Mouse (Mus musculus) embryonic facial prominence, embryonic 13.5 days (tissue): ENCODE data around the gene Chrng. TPM values are rescaled to one million over a fixed set of nuclear protein-coding genes. Genes with fewer than 3 reads are reported as not detected.

Experiments
- ATAC-seq: fragments of 200-750 bp; cut with Nextera tagmentation; 2 replicates; pipeline ENCODE4 v1.8.0; 2017; ENCODE audit warnings: low read depth; ENCODE audit not compliant: insufficient number of reproducible peaks, insufficient read depth, low FRiP score, low TSS enrichment
- H3K27ac ChIP-seq: fragments of 300-500 bp; sonication (generic); 2 replicates; pipeline ENCODE4 v1.5.1; 2015; ENCODE audit warnings: moderate library complexity, mild to moderate bottlenecking, inconsistent platforms
- H3K27me3 ChIP-seq: fragments of 300-500 bp; sonication (generic); 2 replicates; pipeline ENCODE4 v1.6.1; 2015; ENCODE audit warnings: mild to moderate bottlenecking, inconsistent platforms
- H3K36me3 ChIP-seq: fragments of 300-500 bp; sonication (generic); 2 replicates; pipeline ENCODE4 v1.6.1; 2015; ENCODE audit warnings: mild to moderate bottlenecking, inconsistent platforms
- H3K4me1 ChIP-seq: fragments of 300-500 bp; sonication (generic); 2 replicates; pipeline ENCODE4 v1.6.1; 2015; ENCODE audit warnings: inconsistent platforms
- H3K4me2 ChIP-seq: fragments of 300-500 bp; sonication (generic); 2 replicates; pipeline ENCODE4 v1.6.1; 2015; ENCODE audit warnings: moderate library complexity, mild to moderate bottlenecking, inconsistent platforms
- H3K4me3 ChIP-seq: fragments of 300-500 bp; sonication (generic); 2 replicates; pipeline ENCODE4 v1.5.1; 2015; ENCODE audit warnings: mild to moderate bottlenecking, inconsistent platforms
- H3K9ac ChIP-seq: fragments of 300-500 bp; sonication (generic); 2 replicates; pipeline ENCODE4 v1.6.1; 2015; ENCODE audit warnings: mild to moderate bottlenecking, inconsistent platforms
- H3K9me3 ChIP-seq: fragments of 300-500 bp; sonication (generic); 2 replicates; pipeline ENCODE4 v1.6.1; 2016; ENCODE audit warnings: inconsistent platforms
- WGBS: fragments of 180-500 bp; shearing (Covaris S2); methylation state at CpG from one replicate; pipeline ENCODE4 v1.1.7; 2015; ENCODE audit warnings: mixed read lengths; 5-methylcytosine and 5-hydroxymethylcytosine counted together
- polyA plus RNA-seq: library from polyadenylated mRNA; unstranded; fragments of >200 nt; fragmentation: Nextera tagmentation; extraction: Ambion mirVana; gene quantifications from 2 replicates; pipeline ENCODE4 v1.2.1, GENCODE M21; 2015

Chrng gene
- polyA plus RNA-seq, 1 experiment from 2014 or later = 3.0 TPM

GRCm38 (mm10) chr1:87201848-87202247, 2.6 kb upstream of the Chrng start:
- Histone ChIP-seq H3K4me2 (no peak overlapping the region), H3K9ac (no peak overlapping the region), H3K4me1 (no peaks in the 10 kb centered on the region), H3K36me3 (no peaks in the 10 kb centered on the region), H3K27ac (no peak overlapping the region), H3K27me3 (peaks cover 18% of the 10 kb centered on the region), H3K9me3 (no peaks in the 10 kb centered on the region), H3K4me3 (no peak overlapping the region)
- WGBS = 50% methylated on average over 1 of the region's 1 CpGs
- no peak for ATAC-seq

DNA sequence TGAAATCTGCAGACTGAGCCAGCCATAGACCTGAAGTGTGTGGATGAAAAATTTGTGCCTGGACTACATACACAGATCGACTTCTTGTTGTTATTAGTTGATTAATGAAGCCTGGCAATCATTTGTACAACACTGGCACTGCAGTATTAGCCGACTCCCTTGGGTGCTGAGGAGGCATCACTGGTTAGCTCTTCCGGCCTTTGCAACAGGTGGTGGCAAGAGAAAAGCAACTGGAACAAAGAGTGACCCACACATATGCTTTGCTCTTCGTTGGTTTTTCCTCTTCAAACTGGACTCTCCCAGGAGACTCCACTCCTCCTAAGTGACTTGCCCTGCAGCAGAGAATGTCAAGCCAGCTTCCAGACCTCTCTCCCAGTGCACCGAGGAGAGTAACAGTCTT, 678 bp upstream of the Chrng start:
- 84% methylated on average over 5 of the region's 5 CpGs for WGBS
- H3K4me1 ChIP-seq = no peaks in the 10 kb centered on the region
- H3K27me3 ChIP-seq = peaks cover 33% of the 10 kb centered on the region
- no peak overlapping the region for H3K4me3 ChIP-seq
- ATAC-seq = no peak
- no peaks in the 10 kb centered on the region for H3K9me3 ChIP-seq
- H3K4me2 ChIP-seq = no peak overlapping the region
- no peak overlapping the region for H3K9ac ChIP-seq
- no peak overlapping the region for H3K27ac ChIP-seq
- H3K36me3 ChIP-seq = no peaks in the 10 kb centered on the region

DNA sequence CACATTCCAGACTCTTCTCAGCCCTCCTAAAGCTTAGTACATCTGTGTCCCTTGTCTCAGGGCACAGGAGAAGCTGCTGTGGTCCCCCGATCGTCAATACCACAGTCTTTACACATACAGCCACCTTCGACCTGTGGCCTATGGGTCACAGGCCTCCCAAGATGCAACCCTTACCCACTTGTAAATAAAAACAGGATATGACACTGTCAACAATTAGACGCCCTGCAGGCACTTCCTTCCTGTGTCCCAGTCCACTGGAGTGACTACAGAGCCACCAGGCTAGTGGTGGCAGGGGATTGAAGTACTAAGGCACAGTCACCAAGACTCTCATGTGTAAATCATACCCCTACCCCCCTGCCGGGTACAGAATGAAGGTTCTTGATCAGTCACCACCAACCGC, 581 bp downstream of the Chrng start:
- WGBS = 45% methylated on average over 6 of the region's 6 CpGs
- no peak for ATAC-seq
- no peaks in the 10 kb centered on the region for H3K36me3 ChIP-seq
- no peak overlapping the region for H3K4me2 ChIP-seq
- H3K4me1 ChIP-seq = no peaks in the 10 kb centered on the region
- no peak overlapping the region for H3K27ac ChIP-seq
- no peak overlapping the region for H3K4me3 ChIP-seq
- peaks cover 33% of the 10 kb centered on the region for H3K27me3 ChIP-seq
- H3K9me3 ChIP-seq = no peaks in the 10 kb centered on the region
- H3K9ac ChIP-seq = no peak overlapping the region

DNA sequence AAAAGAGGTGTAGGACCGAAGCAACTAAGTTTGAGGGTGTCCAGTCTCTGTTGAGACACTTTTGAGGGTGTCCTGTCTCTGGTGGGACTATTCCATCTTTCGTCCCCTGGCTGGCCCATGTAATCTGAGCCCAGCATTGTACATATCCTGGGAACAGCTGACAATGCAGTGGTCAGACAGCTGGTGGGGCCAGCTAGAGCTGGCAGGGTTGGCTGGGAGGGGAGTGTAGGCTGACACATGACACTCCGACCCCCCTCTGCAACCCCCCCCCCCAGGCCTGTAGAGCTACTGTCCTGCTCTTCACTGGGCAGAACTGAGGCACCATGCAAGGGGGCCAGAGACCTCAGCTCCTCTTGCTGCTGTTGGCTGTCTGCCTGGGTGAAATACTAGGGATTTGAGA, 1.0 kb downstream of the Chrng start:
- Histone ChIP-seq H3K27ac (no peak overlapping the region), H3K9me3 (no peaks in the 10 kb centered on the region), H3K27me3 (peaks cover 33% of the 10 kb centered on the region), H3K4me1 (no peaks in the 10 kb centered on the region), H3K4me3 (no peak overlapping the region), H3K4me2 (no peak overlapping the region), H3K36me3 (no peaks in the 10 kb centered on the region), H3K9ac (no peak overlapping the region)
- ATAC-seq = no peak
- WGBS = 41% methylated on average over 3 of the region's 3 CpGs

GRCm38 (mm10) chr1:87206339-87206738, 1.9 kb downstream of the Chrng start:
- no peaks in the 10 kb centered on the region for H3K4me1 ChIP-seq
- no peak for ATAC-seq
- H3K9me3 ChIP-seq = no peaks in the 10 kb centered on the region
- H3K36me3 ChIP-seq = no peaks in the 10 kb centered on the region
- no peak overlapping the region for H3K4me3 ChIP-seq
- 20% methylated on average over 17 of the region's 17 CpGs for WGBS
- no peak overlapping the region for H3K9ac ChIP-seq
- H3K27me3 ChIP-seq = peaks cover 33% of the 10 kb centered on the region
- H3K4me2 ChIP-seq = peak overlapping the region; percentile 33
- no peak overlapping the region for H3K27ac ChIP-seq

DNA sequence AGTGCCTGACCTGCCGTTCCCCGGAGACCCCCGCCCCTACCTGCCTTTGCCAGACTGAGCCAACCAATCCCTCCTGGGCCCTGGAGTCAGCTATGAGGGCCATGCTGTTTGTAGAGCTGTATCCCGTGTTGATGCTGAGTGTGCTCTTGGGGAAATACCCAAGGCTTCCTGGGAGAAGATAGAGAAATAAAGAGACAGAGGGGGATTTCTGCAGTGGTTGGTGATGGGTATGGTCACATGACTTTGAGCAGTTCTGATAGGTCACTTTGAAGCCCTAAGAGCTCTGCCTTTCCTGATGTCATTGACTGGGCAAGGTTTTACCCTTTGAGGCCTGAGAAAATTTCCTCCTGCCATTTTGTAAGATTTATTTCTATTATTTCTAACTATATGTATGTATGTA, 7.0 kb downstream of the Chrng start:
- no peak for ATAC-seq
- Histone ChIP-seq H3K4me2 (no peak overlapping the region), H3K4me1 (peaks cover 23% of the 10 kb centered on the region), H3K27me3 (peaks cover 19% of the 10 kb centered on the region), H3K27ac (no peak overlapping the region), H3K9ac (no peak overlapping the region), H3K9me3 (no peaks in the 10 kb centered on the region), H3K4me3 (no peak overlapping the region), H3K36me3 (no peaks in the 10 kb centered on the region)
- WGBS = 83% methylated on average over 4 of the region's 4 CpGs

DNA sequence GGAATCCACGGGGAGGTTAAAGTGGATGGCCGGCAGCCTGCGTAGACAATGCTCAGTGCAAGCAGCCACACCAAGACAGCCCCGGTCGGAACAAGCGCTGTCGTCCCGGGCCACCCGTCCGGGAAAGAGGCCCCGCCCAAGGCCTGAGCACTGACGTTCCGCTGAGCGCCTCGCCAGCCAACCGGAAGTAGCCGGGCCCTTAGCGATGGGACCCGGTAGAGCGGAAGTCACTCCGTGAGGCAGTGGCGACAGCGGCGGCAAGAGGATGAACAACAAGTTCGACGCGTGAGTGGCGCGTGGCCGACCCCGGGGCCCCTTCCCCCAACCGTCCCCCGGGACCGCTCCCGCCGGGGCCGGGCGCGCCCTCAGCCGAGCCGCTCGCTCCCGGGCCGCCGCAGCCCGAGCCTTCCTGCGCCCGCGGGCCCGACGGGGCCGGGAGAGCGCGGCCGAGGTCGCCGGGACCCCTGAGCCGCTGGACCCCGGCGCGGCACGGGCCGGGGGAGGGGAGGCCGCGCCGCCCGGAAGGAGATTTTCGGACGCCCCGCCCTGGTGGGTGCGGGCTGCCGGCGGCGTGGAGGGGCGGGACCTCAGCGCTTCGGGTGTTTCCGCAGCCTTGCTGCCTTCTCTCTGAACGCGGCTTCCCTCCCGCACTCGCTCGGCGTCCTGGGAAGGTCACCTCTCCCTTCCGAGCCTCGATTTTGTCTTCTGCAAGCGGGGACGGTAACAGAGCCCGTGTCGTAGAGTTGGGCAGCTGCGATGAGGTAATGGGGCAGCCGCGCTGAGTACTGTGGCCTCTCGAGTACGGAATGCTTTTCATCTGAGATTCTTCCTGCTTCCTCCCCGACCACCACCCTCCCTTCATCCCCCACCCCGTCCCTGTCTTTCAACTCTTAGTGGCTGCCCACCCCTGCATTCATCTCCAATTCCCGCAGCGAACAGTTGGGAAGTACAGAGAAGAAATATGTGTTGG, 9.6 kb downstream of the Chrng start, which contains the start of gene Eif4e2:
Gene Eif4e2, plus strand, starts transcription at position 180 of the 970 bp plus-strand sequence.
- peak within 1 kb of the TSS; percentile 99 for H3K27ac ChIP-seq
- H3K27me3 ChIP-seq = no peaks in the 10 kb centered on the region
- peaks cover 9% of the 10 kb centered on the region; the same call in 1 of the 2 replicates for H3K36me3 ChIP-seq
- H3K4me3 ChIP-seq = peak within 1 kb of the TSS; percentile 80
- under 1% methylated on average over 89 of the region's 99 CpGs for WGBS
- peak within 1 kb of the TSS; percentile 83 for H3K4me2 ChIP-seq
- no peaks in the 10 kb centered on the region for H3K9me3 ChIP-seq
- ATAC-seq = peak; percentile 90
- peaks cover 31% of the 10 kb centered on the region for H3K4me1 ChIP-seq
- peak within 1 kb of the TSS; percentile 97 for H3K9ac ChIP-seq

- 20% methylated on average over 4 of the region's 4 CpGs for WGBS
- H3K9ac ChIP-seq = peak overlapping the region; percentile 97
- no peak for ATAC-seq
- H3K4me1 ChIP-seq = peaks cover 31% of the 10 kb centered on the region
- peak overlapping the region; percentile 83 for H3K4me2 ChIP-seq
- H3K27me3 ChIP-seq = no peaks in the 10 kb centered on the region
- peaks cover 15% of the 10 kb centered on the region for H3K36me3 ChIP-seq
- no peaks in the 10 kb centered on the region for H3K9me3 ChIP-seq
- H3K27ac ChIP-seq = peak overlapping the region; percentile 99; the same call in 1 of the 2 replicates
- H3K4me3 ChIP-seq = peak overlapping the region; percentile 80
Observed at GRCm38 (mm10) chr1:87214748-87215147, 10.3 kb downstream of the Chrng start.

DNA sequence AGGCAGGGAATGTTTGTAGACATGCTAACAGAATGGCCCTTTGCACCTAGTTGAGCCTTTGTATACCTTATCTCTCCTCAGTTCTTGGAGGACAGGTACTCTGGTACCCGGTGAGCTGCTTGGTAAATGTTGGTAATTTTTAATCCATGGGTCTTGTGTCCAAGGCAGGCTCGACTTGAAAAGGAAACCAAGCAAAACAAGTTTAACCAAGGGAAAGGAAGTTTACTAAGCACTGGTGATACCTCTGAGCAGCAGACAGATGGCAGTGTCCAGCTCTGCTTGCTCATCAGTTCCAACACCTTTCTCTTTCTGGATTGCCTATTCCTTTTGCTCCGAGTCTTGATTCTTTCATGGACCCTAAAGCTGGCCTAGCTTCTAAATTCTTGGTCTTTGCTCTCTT, 13.5 kb downstream of the Chrng start:
- Histone ChIP-seq H3K36me3 (peaks cover 46% of the 10 kb centered on the region), H3K4me1 (peaks cover 30% of the 10 kb centered on the region), H3K9me3 (no peaks in the 10 kb centered on the region), H3K9ac (no peak overlapping the region), H3K4me3 (no peak overlapping the region), H3K4me2 (no peak overlapping the region), H3K27me3 (no peaks in the 10 kb centered on the region), H3K27ac (no peak overlapping the region)
- WGBS = 67% methylated on average over 3 of the region's 3 CpGs
- ATAC-seq = no peak

DNA sequence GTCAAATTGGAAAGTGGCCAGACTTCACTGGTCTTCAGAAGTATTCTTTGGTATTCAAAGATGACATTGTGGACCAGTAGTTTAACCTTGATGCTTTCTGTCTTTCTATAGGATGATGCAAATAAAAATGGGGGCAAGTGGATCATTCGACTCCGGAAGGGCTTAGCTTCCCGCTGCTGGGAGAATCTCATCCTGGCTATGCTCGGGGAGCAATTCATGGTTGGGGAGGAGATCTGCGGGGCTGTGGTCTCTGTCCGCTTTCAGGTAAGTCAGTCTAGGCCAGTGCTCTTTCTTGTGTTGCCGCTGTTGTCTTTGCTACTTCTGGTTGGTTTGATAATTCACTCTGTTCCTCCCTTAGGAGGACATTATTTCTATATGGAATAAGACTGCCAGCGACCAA, 21.3 kb downstream of the Chrng start:
- no peak overlapping the region for H3K27ac ChIP-seq
- peaks cover 97% of the 10 kb centered on the region for H3K36me3 ChIP-seq
- H3K4me1 ChIP-seq = no peaks in the 10 kb centered on the region
- H3K4me3 ChIP-seq = no peak overlapping the region
- H3K4me2 ChIP-seq = no peak overlapping the region
- WGBS = 94% methylated on average over 8 of the region's 8 CpGs
- no peaks in the 10 kb centered on the region for H3K27me3 ChIP-seq
- no peaks in the 10 kb centered on the region for H3K9me3 ChIP-seq
- H3K9ac ChIP-seq = no peak overlapping the region
- no peak for ATAC-seq

GRCm38 (mm10) chr1:87226409-87227159, 22.1 kb downstream of the Chrng start:
- Histone ChIP-seq H3K4me1 (no peaks in the 10 kb centered on the region), H3K36me3 (peaks cover 95% of the 10 kb centered on the region), H3K27ac (no peak overlapping the region), H3K9me3 (no peaks in the 10 kb centered on the region), H3K27me3 (no peaks in the 10 kb centered on the region), H3K9ac (no peak overlapping the region), H3K4me3 (no peak overlapping the region), H3K4me2 (no peak overlapping the region)
- no peak for ATAC-seq
- 95% methylated on average over 1 of the region's 1 CpGs for WGBS
